Comparison of ENCODE assay signal across 12 mouse cellular contexts in genomic region chr19:36738009-36738408, GRCm38 (mm10). TPM values are rescaled to one million over a fixed set of nuclear protein-coding genes. Genes with fewer than 3 reads are reported as not detected.
DNase-seq lines count a peak whose midpoint lies in the region; ATAC-seq and TF ChIP-seq lines count a peak whose summit lies in the region.
"Had no signal": no experiment of that assay in that cellular context is flagged by ENCODE, and none has a peak within 500 bp of the region (broad histone marks: within the 10 kb centered on the region; RNA-seq: fewer than 3 reads in every experiment).

No protein-coding gene starts in this region.

- H3K9ac ChIP-seq in hindbrain, postnatal 0 days (replicated peaks; ENCODE audit: low read length), result no peak overlapping the region
- no peak overlapping the region for H3K9ac ChIP-seq in hindbrain, embryonic 12.5 days
- no peak overlapping the region for H3K9ac ChIP-seq in lung, postnatal 0 days (replicated peaks; ENCODE audit: low read depth)
- H3K9ac ChIP-seq in stomach, postnatal 0 days (ENCODE audit: low read length), result no peak overlapping the region
- H3K9ac ChIP-seq: forebrain, embryonic 12.5 days had no signal

- H3K36me3 ChIP-seq in hindbrain, postnatal 0 days (ENCODE audit: insufficient read depth, low read length), result no peaks in the 10 kb centered on the region
- peaks cover 4% of the 10 kb centered on the region; the same call in 1 of the 2 replicates for H3K36me3 ChIP-seq in hindbrain, embryonic 12.5 days
- peaks cover under 1% of the 10 kb centered on the region; the same call in 1 of the 2 replicates for H3K36me3 ChIP-seq in lung, postnatal 0 days (ENCODE audit: insufficient read depth, low read length)
- H3K36me3 ChIP-seq in stomach, postnatal 0 days (ENCODE audit: control insufficient read depth, insufficient read depth, low read length), result no peaks in the 10 kb centered on the region
- H3K36me3 ChIP-seq: forebrain, embryonic 12.5 days; limb, embryonic 10.5 days had no signal

- no peaks in the 10 kb centered on the region for H3K4me1 ChIP-seq in hindbrain, postnatal 0 days (ENCODE audit: insufficient read depth, low read length)
- H3K4me1 ChIP-seq in hindbrain, embryonic 12.5 days, result peaks cover 4% of the 10 kb centered on the region; the same call in 1 of the 2 replicates
- H3K4me1 ChIP-seq in lung, postnatal 0 days (ENCODE audit: insufficient read depth, low read depth, low read length), result peaks cover 10% of the 10 kb centered on the region; the same call in 1 of the 2 replicates
- 0 out of 2 replicates have a peak, but pooled peaks cover 3% of the 10 kb centered on the region for H3K4me1 ChIP-seq in stomach, postnatal 0 days (replicated peaks; ENCODE audit: control insufficient read depth, insufficient read depth)

- H3K27me3 ChIP-seq in hindbrain, postnatal 0 days (ENCODE audit: insufficient read depth, low read length), result no peaks in the 10 kb centered on the region
- H3K27me3 ChIP-seq in hindbrain, embryonic 12.5 days, result no peaks in the 10 kb centered on the region
- no peaks in the 10 kb centered on the region for H3K27me3 ChIP-seq in lung, postnatal 0 days (replicated peaks; ENCODE audit: insufficient read depth, low read length)
- no peaks in the 10 kb centered on the region for H3K27me3 ChIP-seq in stomach, postnatal 0 days (ENCODE audit: control insufficient read depth, insufficient read depth, low read length)

- H3K9me3 ChIP-seq in hindbrain, postnatal 0 days (ENCODE audit: low read length), result no peaks in the 10 kb centered on the region
- no peaks in the 10 kb centered on the region for H3K9me3 ChIP-seq in hindbrain, embryonic 12.5 days (replicated peaks)
- H3K9me3 ChIP-seq in lung, postnatal 0 days (ENCODE audit: low read length), result no peaks in the 10 kb centered on the region
- H3K9me3 ChIP-seq in stomach, postnatal 0 days (ENCODE audit: control insufficient read depth, low read length), result no peaks in the 10 kb centered on the region
- H3K9me3 ChIP-seq: forebrain, embryonic 12.5 days; limb, embryonic 10.5 days had no signal

- H3K4me2 ChIP-seq in hindbrain, postnatal 0 days (ENCODE audit: low read depth, low read length), result no peak overlapping the region
- no peak overlapping the region for H3K4me2 ChIP-seq in hindbrain, embryonic 12.5 days (replicated peaks)
- no peak overlapping the region for H3K4me2 ChIP-seq in lung, postnatal 0 days (replicated peaks; ENCODE audit: low read depth, low read length)
- no peak overlapping the region for H3K4me2 ChIP-seq in stomach, postnatal 0 days (replicated peaks; ENCODE audit: low read depth)
- H3K4me2 ChIP-seq: forebrain, embryonic 12.5 days had no signal

- no peak for ATAC-seq in hindbrain, postnatal 0 days
- no peak for ATAC-seq in hindbrain, embryonic 12.5 days (ENCODE audit: low FRiP score)
- ATAC-seq in lung, postnatal 0 days, result no peak
- no peak for ATAC-seq in stomach, postnatal 0 days (ENCODE audit: low FRiP score, low TSS enrichment)
- no peak for ATAC-seq in cerebellum, adult (ENCODE audit: insufficient number of reproducible peaks, low FRiP score, low TSS enrichment)

- no peak for DNase-seq in hindbrain, postnatal 0 days (ENCODE audit: low spot score)
- no peak for DNase-seq in lung, postnatal 0 days (ENCODE audit: low spot score)
- no peak for DNase-seq in lung, postnatal 25 days (ENCODE audit: low spot score)
- DNase-seq in MEL-GATA-1-ER (ENCODE audit: extremely low read depth, low read depth), result peak; percentile 9
- DNase-seq in stomach, postnatal 0 days (ENCODE audit: low spot score), result no peak
- DNase-seq: adrenal gland, postnatal 10 days; cerebellum, adult 11 months; thymus, postnatal 14 days had no signal

- WGBS in hindbrain, postnatal 0 days, result 87% methylated on average over 5 of the region's 5 CpGs
- 76% methylated on average over 5 of the region's 5 CpGs for WGBS in hindbrain, embryonic 12.5 days
- 73% methylated on average over 5 of the region's 5 CpGs for WGBS in lung, postnatal 0 days
- WGBS in stomach, postnatal 0 days, result 79% methylated on average over 5 of the region's 5 CpGs

- TF ChIP-seq EP300 in lung, postnatal 0 days (IDR thresholded peaks at IDR 0.05), result no peak
- no peak for TF ChIP-seq EP300 in stomach, postnatal 0 days (optimal IDR thresholded peaks at IDR 0.05)

- TF ChIP-seq CTCF in hindbrain, postnatal 0 days (IDR thresholded peaks at IDR 0.05; ENCODE audit: low read depth), result 0 out of 2 replicates have a peak, but pooled peaks have one; percentile 11
- TF ChIP-seq CTCF in lung, postnatal 0 days (IDR thresholded peaks at IDR 0.05), result peak; percentile 52
- TF ChIP-seq CTCF in stomach, postnatal 0 days (IDR thresholded peaks at IDR 0.05; ENCODE audit: low read depth), result peak; percentile 57

- H3K4me3 ChIP-seq in hindbrain, postnatal 0 days (ENCODE audit: low read length), result no peak overlapping the region
- H3K4me3 ChIP-seq in hindbrain, embryonic 12.5 days, result no peak overlapping the region
- no peak overlapping the region for H3K4me3 ChIP-seq in lung, postnatal 0 days (ENCODE audit: low read depth, low read length)
- no peak overlapping the region for H3K4me3 ChIP-seq in stomach, postnatal 0 days (ENCODE audit: low read depth, low read length)
- H3K4me3 ChIP-seq: forebrain, embryonic 12.5 days; limb, embryonic 10.5 days had no signal

- H3K27ac ChIP-seq in hindbrain, postnatal 0 days, result no peak overlapping the region
- no peak overlapping the region for H3K27ac ChIP-seq in hindbrain, embryonic 12.5 days
- H3K27ac ChIP-seq in lung, postnatal 0 days (ENCODE audit: low read length), result no peak overlapping the region
- H3K27ac ChIP-seq in stomach, postnatal 0 days (replicated peaks), result no peak overlapping the region
- H3K27ac ChIP-seq: forebrain, embryonic 12.5 days; limb, embryonic 10.5 days had no signal

RNA-seq across cellular contexts. Expression of gene Ppp1r3c, which starts 1.6 kb away (rescaled TPM):
- total RNA-seq in hindbrain, postnatal 0 days (2014; rRNA removed), result 27.2 and 33.6 TPM in 2 replicates
- 12.9 and 14.8 TPM in 2 replicates for polyA plus RNA-seq in hindbrain, postnatal 0 days (2015; fragmentation: Nextera tagmentation; extraction: Ambion mirVana)
- polyA plus RNA-seq in hindbrain, embryonic 12.5 days (2016; fragmentation: Nextera tagmentation; extraction: Ambion mirVana), result 8.1 and 8.3 TPM in 2 replicates
- polyA plus RNA-seq in lung, postnatal 0 days (2015; fragmentation: Nextera tagmentation; extraction: Ambion mirVana), result 39.4 and 51.4 TPM in 2 replicates
- 7.0 and 7.1 TPM in 2 replicates for polyA plus RNA-seq in stomach, postnatal 0 days (2015; fragmentation: Nextera tagmentation; extraction: Ambion mirVana)
